Mouse (Mus musculus) heart, embryonic 12.5 days (tissue): Measurements from ENCODE around the gene Klrb1c. TPM values are rescaled to one million over a fixed set of nuclear protein-coding genes. Genes with fewer than 3 reads are reported as not detected.
"Not testable (repeated sequence)": the region's sequence is repeated elsewhere in the genome, so short reads cannot be mapped to it uniquely, and the experiment has no call there.

ENCODE experiments used
- ATAC-seq: fragments of 200-750 bp; cut with Nextera tagmentation; 2 replicates; pipeline ENCODE4 v1.8.0; 2017; ENCODE audit warnings: moderate TSS enrichment, moderate library complexity; ENCODE audit not compliant: insufficient number of reproducible peaks, low FRiP score
- H3K27ac ChIP-seq: fragments of 300-500 bp; sonication (generic); 2 replicates; pipeline ENCODE4 v1.5.1; 2016; ENCODE audit warnings: mild to moderate bottlenecking, moderate library complexity; ENCODE audit not compliant: poor library complexity, severe bottlenecking
- H3K27me3 ChIP-seq: fragments of 300-500 bp; sonication (generic); replicated peaks from 2 replicates; pipeline ENCODE4 v1.6.1; 2016; ENCODE audit warnings: mild to moderate bottlenecking, moderate library complexity
- H3K36me3 ChIP-seq: fragments of 300-500 bp; sonication (generic); 2 replicates; pipeline ENCODE4 v1.6.1; 2016; ENCODE audit warnings: mild to moderate bottlenecking, moderate library complexity
- H3K4me1 ChIP-seq: fragments of 300-500 bp; sonication (generic); replicated peaks from 2 replicates; pipeline ENCODE4 v1.6.1; 2016; ENCODE audit warnings: mild to moderate bottlenecking
- H3K4me2 ChIP-seq: fragments of 300-500 bp; sonication (generic); 2 replicates; pipeline ENCODE4 v1.6.1; 2016; ENCODE audit warnings: mild to moderate bottlenecking, moderate library complexity
- H3K4me3 ChIP-seq: fragments of 300-500 bp; sonication (generic); 2 replicates; pipeline ENCODE4 v1.5.1; 2016; ENCODE audit warnings: mild to moderate bottlenecking
- H3K9ac ChIP-seq: fragments of 300-500 bp; sonication (generic); 2 replicates; pipeline ENCODE4 v1.6.1; 2016; ENCODE audit warnings: mild to moderate bottlenecking, moderate library complexity
- H3K9me3 ChIP-seq: fragments of 300-500 bp; sonication (generic); replicated peaks from 2 replicates; pipeline ENCODE4 v1.6.1; 2016; ENCODE audit warnings: mild to moderate bottlenecking, moderate library complexity
- WGBS: fragments of 180-500 bp; shearing (Covaris S2); methylation state at CpG from one replicate; pipeline ENCODE4 v1.1.7; 2016; 5-methylcytosine and 5-hydroxymethylcytosine counted together
- polyA plus RNA-seq: library from polyadenylated mRNA; unstranded; fragments of >200 nt; fragmentation: Nextera tagmentation; extraction: Ambion mirVana; gene quantifications from 2 replicates; pipeline ENCODE4 v1.2.1, GENCODE M21; 2016

Klrb1c gene
- polyA plus RNA-seq, 1 experiment from 2014 or later = not detected

DNA sequence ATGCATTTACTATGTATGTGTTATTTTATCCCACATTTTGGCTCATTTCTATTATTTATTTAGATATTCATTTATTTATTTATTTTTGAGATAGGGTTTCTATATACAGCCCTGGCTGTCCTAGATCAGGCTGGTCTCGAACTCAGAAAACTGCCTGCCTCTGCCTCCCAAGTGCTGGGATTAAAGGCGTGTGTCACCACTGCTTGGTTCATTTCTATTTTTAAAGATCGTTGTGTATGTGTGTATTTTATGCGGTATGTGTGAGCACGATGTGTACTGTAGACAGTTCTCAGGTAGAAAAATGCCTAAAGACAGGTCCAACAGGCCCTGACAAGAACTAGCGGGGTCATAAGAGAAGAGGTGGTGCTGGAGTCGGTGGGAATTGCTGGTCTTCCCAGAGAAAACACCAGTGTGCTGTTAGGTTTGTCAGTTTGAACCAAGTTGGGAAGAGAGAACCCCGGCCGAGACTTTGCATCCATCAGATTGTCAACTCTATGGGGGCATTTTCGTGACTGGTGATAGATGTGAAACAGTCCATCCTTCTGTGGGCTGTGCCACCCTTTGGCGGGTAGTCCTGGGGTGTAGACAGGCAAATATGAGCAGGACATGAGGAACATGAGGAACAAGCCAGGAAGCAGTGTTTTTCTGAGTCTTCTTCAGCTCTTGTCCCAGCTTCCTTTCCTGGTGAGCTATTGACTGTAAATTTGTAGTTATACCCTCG lies 8.3 kb upstream of the Klrb1c start:
- Histone ChIP-seq H3K9ac (no peak overlapping the region), H3K4me3 (peak overlapping the region; percentile 63), H3K36me3 (no peaks in the 10 kb centered on the region), H3K27me3 (no peaks in the 10 kb centered on the region), H3K27ac (no peak overlapping the region), H3K4me1 (peaks cover 16% of the 10 kb centered on the region; the same call in 1 of the 2 replicates), H3K9me3 (no peaks in the 10 kb centered on the region), H3K4me2 (peak overlapping the region; percentile 72)
- no peak for ATAC-seq
- WGBS = 71% methylated on average over 12 of the region's 12 CpGs

GRCm38 (mm10) chr6:128796321-128796955 lies 7.4 kb upstream of the Klrb1c start:
- H3K4me1 ChIP-seq = peaks cover 13% of the 10 kb centered on the region; the same call in 1 of the 2 replicates
- H3K9me3 ChIP-seq = no peaks in the 10 kb centered on the region
- H3K4me3 ChIP-seq = no peak overlapping the region
- H3K4me2 ChIP-seq = no peak overlapping the region
- ATAC-seq = no peak
- no peaks in the 10 kb centered on the region for H3K27me3 ChIP-seq
- H3K36me3 ChIP-seq = no peaks in the 10 kb centered on the region
- H3K9ac ChIP-seq = no peak overlapping the region
- no peak overlapping the region for H3K27ac ChIP-seq
- WGBS = 71% methylated on average over 8 of the region's 8 CpGs

DNA sequence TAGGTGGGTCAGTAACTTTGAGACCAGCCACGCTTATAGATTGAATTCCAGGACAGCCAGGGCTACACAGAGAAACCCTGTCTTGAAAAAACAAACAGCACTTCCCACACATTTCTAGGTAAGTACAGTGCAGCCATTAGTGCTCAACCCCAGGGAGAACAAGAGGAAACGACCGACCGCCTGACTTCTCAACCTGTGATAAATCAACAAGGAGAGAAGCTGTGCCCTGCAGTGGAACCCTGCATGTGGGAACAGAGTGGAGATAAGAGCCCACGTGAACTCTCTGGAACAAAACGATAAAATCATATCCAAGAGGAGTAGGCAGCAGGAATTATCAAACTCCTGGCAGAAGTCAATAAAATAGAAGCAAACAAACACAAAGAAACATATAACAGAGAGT lies 4.7 kb upstream of the Klrb1c start:
- no peak for ATAC-seq
- Histone ChIP-seq H3K4me2 (no peak overlapping the region), H3K9ac (no peak overlapping the region), H3K27ac (no peak overlapping the region), H3K9me3 (no peaks in the 10 kb centered on the region), H3K4me1 (peaks cover 11% of the 10 kb centered on the region; the same call in 1 of the 2 replicates), H3K4me3 (no peak overlapping the region), H3K36me3 (no peaks in the 10 kb centered on the region), H3K27me3 (no peaks in the 10 kb centered on the region)
- WGBS = 15% methylated on average over 6 of the region's 6 CpGs

DNA sequence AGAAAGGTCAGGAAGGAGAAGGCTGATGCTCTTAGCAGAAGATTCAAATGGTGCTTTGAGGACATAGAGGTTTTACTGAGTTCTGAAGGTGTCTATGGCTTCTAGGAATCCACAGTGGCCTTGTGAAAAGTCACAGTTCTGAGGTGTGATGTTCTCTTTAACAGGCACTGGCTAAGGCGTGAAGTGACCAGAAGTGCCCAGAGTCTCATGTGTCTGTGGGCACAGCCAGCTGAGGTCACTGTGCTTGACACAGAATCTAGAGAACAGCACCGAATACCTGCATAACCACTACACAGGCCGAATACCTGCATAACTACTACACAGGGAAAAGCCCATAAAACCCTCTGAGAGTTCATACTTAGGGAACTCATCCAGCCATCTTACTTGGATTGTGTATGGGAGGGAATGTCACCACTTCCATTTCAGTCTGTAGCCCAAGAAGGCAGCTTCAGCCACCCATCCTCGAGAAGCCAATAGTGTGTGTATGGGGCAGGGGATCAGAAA lies 1.5 kb upstream of the Klrb1c start:
- H3K4me1 ChIP-seq, ATAC-seq, H3K27ac ChIP-seq, H3K36me3 ChIP-seq, H3K4me3 ChIP-seq, H3K27me3 ChIP-seq, H3K9me3 ChIP-seq, H3K4me2 ChIP-seq, H3K9ac ChIP-seq: not testable (repeated sequence)
- 76% methylated on average over 4 of the region's 4 CpGs for WGBS

GRCm38 (mm10) chr6:128788517-128788916 lies 498 bp downstream of the Klrb1c start:
- H3K4me2 ChIP-seq = no peak overlapping the region
- peaks cover 1% of the 10 kb centered on the region; the same call in 1 of the 2 replicates for H3K4me1 ChIP-seq
- no peaks in the 10 kb centered on the region for H3K27me3 ChIP-seq
- H3K9ac ChIP-seq = no peak overlapping the region
- no peak overlapping the region for H3K4me3 ChIP-seq
- H3K27ac ChIP-seq = no peak overlapping the region
- H3K9me3 ChIP-seq = no peaks in the 10 kb centered on the region
- no peak for ATAC-seq
- WGBS = 80% methylated on average over 1 of the region's 1 CpGs
- no peaks in the 10 kb centered on the region for H3K36me3 ChIP-seq

GRCm38 (mm10) chr6:128786396-128786795 lies 2.6 kb downstream of the Klrb1c start:
- H3K4me3 ChIP-seq, H3K4me1 ChIP-seq, H3K36me3 ChIP-seq, H3K9me3 ChIP-seq, H3K4me2 ChIP-seq, H3K9ac ChIP-seq, H3K27me3 ChIP-seq, H3K27ac ChIP-seq, ATAC-seq: not testable (repeated sequence)
- 94% methylated on average over 1 of the region's 1 CpGs for WGBS

GRCm38 (mm10) chr6:128769481-128770253 lies 19.3 kb downstream of the Klrb1c start:
- Histone ChIP-seq H3K9ac (no peak overlapping the region), H3K36me3 (no peaks in the 10 kb centered on the region), H3K4me1 (peaks cover 3% of the 10 kb centered on the region; the same call in 1 of the 2 replicates), H3K9me3 (peaks cover 12% of the 10 kb centered on the region), H3K4me2 (no peak overlapping the region), H3K27ac (no peak overlapping the region), H3K27me3 (no peaks in the 10 kb centered on the region), H3K4me3 (no peak overlapping the region)
- ATAC-seq = no peak
- WGBS = 82% methylated on average over 10 of the region's 10 CpGs

- Histone ChIP-seq H3K27ac (no peak overlapping the region), H3K36me3 (no peaks in the 10 kb centered on the region), H3K27me3 (no peaks in the 10 kb centered on the region), H3K4me2 (no peak overlapping the region), H3K9me3 (peaks cover 1% of the 10 kb centered on the region; the same call in 1 of the 2 replicates), H3K4me3 (no peak overlapping the region), H3K9ac (no peak overlapping the region), H3K4me1 (peaks cover 3% of the 10 kb centered on the region; the same call in 1 of the 2 replicates)
- 64% methylated on average over 4 of the region's 4 CpGs for WGBS
- no peak for ATAC-seq
Measured at GRCm38 (mm10) chr6:128768047-128768446, 21.0 kb downstream of the Klrb1c start.

DNA sequence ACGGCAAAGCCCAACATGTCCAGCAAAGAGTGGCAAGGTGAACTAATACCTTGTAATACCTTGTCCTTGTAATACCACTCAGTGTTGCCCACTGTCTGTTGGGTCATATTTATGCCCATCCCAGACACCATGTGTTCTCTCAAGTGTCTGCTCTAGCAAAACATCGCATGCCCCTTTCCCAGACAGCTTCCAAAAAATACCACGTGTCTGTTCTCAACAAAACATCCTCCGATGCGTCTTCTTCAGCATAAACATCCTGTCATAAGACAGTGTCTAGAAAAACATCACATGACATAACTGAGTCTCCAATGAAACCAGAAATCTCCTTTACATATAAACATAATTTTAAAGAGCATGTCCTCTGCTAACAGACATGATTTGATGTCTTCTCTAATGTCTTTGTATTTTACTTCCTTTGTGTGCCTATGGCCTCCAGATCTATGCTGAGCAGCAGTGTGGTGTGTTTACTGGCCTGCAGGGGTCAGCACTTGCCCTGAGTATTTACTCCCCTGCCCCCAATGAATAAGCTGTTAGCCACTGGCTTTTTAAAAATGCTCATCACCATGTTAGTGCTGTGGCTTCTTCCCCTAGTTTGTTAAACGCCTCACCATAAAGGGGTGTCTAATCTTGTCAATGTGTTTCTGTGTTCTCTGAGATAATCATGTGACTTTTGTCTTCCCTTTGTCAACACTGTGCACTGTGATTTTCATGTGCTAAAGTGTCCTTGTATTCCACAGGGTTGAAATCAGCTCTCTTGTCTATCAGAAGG lies 22.3 kb downstream of the Klrb1c start:
- not testable (repeated sequence) for H3K4me2 ChIP-seq, H3K9ac ChIP-seq, H3K27me3 ChIP-seq, ATAC-seq, H3K4me3 ChIP-seq, H3K9me3 ChIP-seq, H3K4me1 ChIP-seq, H3K36me3 ChIP-seq, H3K27ac ChIP-seq
- 69% methylated on average over 6 of the region's 6 CpGs for WGBS

DNA sequence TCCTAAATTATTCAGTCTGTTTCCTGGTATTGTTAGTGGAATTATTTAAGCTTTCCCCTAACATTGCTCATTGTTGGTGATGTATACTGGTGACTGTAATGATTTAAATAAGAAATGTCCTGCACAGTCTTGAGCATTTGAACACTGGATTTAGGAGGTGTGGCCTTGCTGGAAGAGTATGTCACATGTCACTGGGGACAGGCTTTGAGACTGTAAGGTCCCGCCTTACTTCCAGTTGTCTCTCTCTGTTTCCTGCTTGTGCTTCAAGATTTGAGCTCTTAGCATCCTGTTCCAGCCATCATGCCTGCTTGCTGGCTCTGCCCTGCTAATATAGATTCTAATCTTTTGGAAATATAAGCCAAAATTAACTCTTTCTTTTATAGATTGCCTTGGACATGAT lies 23.8 kb downstream of the Klrb1c start:
- no peak overlapping the region for H3K4me3 ChIP-seq
- no peak for ATAC-seq
- H3K4me2 ChIP-seq = no peak overlapping the region
- no peaks in the 10 kb centered on the region for H3K9me3 ChIP-seq
- H3K27me3 ChIP-seq = no peaks in the 10 kb centered on the region
- 78% methylated on average over 1 of the region's 1 CpGs for WGBS
- H3K9ac ChIP-seq = no peak overlapping the region
- no peak overlapping the region for H3K27ac ChIP-seq
- peaks cover 6% of the 10 kb centered on the region for H3K4me1 ChIP-seq
- no peaks in the 10 kb centered on the region for H3K36me3 ChIP-seq
